Mouse (Mus musculus) ES-Bruce4 (cell line): ENCODE measurements around the gene Zswim1. TPM values are rescaled to one million over a fixed set of nuclear protein-coding genes. Genes with fewer than 3 reads are reported as not detected.

Source experiments
- H3K27ac ChIP-seq: 2 replicates; pipeline ENCODE4 v1.5.1; 2012; ENCODE audit warnings: low read length, inconsistent platforms; ENCODE audit not compliant: insufficient read depth
- H3K27me3 ChIP-seq: 2 replicates; pipeline ENCODE4 v1.6.1; 2012; ENCODE audit warnings: mild to moderate bottlenecking, low read length, inconsistent platforms; ENCODE audit not compliant: control insufficient read depth, poor library complexity, insufficient read depth, severe bottlenecking
- H3K36me3 ChIP-seq: 2 replicates; pipeline ENCODE4 v1.6.1; 2012; ENCODE audit warnings: inconsistent platforms, mild to moderate bottlenecking, low read length, moderate library complexity; ENCODE audit not compliant: control insufficient read depth, poor library complexity, insufficient read depth, severe bottlenecking
- H3K4me1 ChIP-seq: one replicate; pipeline ENCODE4 v1.8.1; 2011; ENCODE audit warnings: low read length; ENCODE audit not compliant: control insufficient read depth, insufficient read depth
- H3K4me3 ChIP-seq: 2 replicates; pipeline ENCODE4 v1.5.1; 2011; ENCODE audit warnings: low read depth, mild to moderate bottlenecking, low read length
- H3K9ac ChIP-seq: 2 replicates; pipeline ENCODE4 v1.6.1; 2012; ENCODE audit warnings: low read depth, mild to moderate bottlenecking, inconsistent platforms; ENCODE audit not compliant: poor library complexity, severe bottlenecking
- H3K9me3 ChIP-seq: replicated peaks from 2 replicates; pipeline ENCODE4 v1.6.1; 2012; ENCODE audit warnings: mild to moderate bottlenecking, low read length, inconsistent platforms; ENCODE audit not compliant: control insufficient read depth, poor library complexity, insufficient read depth, severe bottlenecking
- CTCF ChIP-seq: IDR thresholded peaks from one replicate; pipeline ENCODE4 v1.8.1; 2011; ENCODE audit warnings: low read depth, low read length
- EP300 ChIP-seq: IDR thresholded peaks from 2 replicates; pipeline ENCODE4 v1.6.1; 2011; ENCODE audit warnings: low read depth, low read length; ENCODE audit not compliant: insufficient read depth
- POLR2A ChIP-seq: IDR thresholded peaks from one replicate; pipeline ENCODE4 v1.8.1; 2011; ENCODE audit warnings: low read length; ENCODE audit not compliant: insufficient read depth
- polyA plus RNA-seq: library from polyadenylated mRNA; stranded (reverse); fragments of >200 nt; gene quantifications from 2 replicates; pipeline ENCODE4 v1.2.4, GENCODE M21; 2011; ENCODE audit warnings: low read depth; ENCODE audit not compliant: missing spikeins, insufficient read depth, insufficient read length

The Zswim1 gene
- polyA plus RNA-seq, 1 experiment, result 39.5 TPM

GRCm38 (mm10) chr2:164790451-164790850 is 32.0 kb upstream of the Zswim1 start:
- peaks cover 13% of the 10 kb centered on the region for H3K4me1 ChIP-seq
- TF ChIP-seq EP300 (no peak), CTCF (no peak), POLR2A (no peak)
- H3K27me3 ChIP-seq, result no peaks in the 10 kb centered on the region
- no peak overlapping the region for H3K9ac ChIP-seq
- H3K9me3 ChIP-seq, result no peaks in the 10 kb centered on the region
- H3K4me3 ChIP-seq, result no peak overlapping the region
- H3K27ac ChIP-seq, result no peak overlapping the region
- H3K36me3 ChIP-seq, result no peaks in the 10 kb centered on the region; the same call in 1 of the 2 replicates

- no peaks in the 10 kb centered on the region for H3K27me3 ChIP-seq
- TF ChIP-seq POLR2A, result no peak
- no peak for TF ChIP-seq CTCF
- no peak for TF ChIP-seq EP300
- H3K27ac ChIP-seq, result no peak overlapping the region
- peaks cover 5% of the 10 kb centered on the region; the same call in 1 of the 2 replicates for H3K36me3 ChIP-seq
- H3K4me1 ChIP-seq, result peaks cover 13% of the 10 kb centered on the region
- H3K9ac ChIP-seq, result no peak overlapping the region
- H3K4me3 ChIP-seq, result no peak overlapping the region
- no peaks in the 10 kb centered on the region for H3K9me3 ChIP-seq
These were observed 30.6 kb upstream of the Zswim1 start for GRCm38 (mm10) chr2:164791841-164792261.

- H3K9ac ChIP-seq, result no peak overlapping the region
- no peak for TF ChIP-seq EP300
- no peak for TF ChIP-seq CTCF
- no peak for TF ChIP-seq POLR2A
- peaks cover 13% of the 10 kb centered on the region for H3K4me1 ChIP-seq
- no peaks in the 10 kb centered on the region for H3K9me3 ChIP-seq
- no peak overlapping the region for H3K27ac ChIP-seq
- no peak overlapping the region for H3K4me3 ChIP-seq
- H3K27me3 ChIP-seq, result no peaks in the 10 kb centered on the region
- H3K36me3 ChIP-seq, result peaks cover 8% of the 10 kb centered on the region
These were observed 29.9 kb upstream of the Zswim1 start for GRCm38 (mm10) chr2:164792400-164793190.

GRCm38 (mm10) chr2:164793236-164793635 is 29.2 kb upstream of the Zswim1 start:
- H3K9me3 ChIP-seq, result no peaks in the 10 kb centered on the region
- H3K27me3 ChIP-seq, result no peaks in the 10 kb centered on the region
- H3K9ac ChIP-seq, result no peak overlapping the region
- H3K36me3 ChIP-seq, result peaks cover 12% of the 10 kb centered on the region
- H3K27ac ChIP-seq, result peak overlapping the region; percentile 10; the same call in 1 of the 2 replicates
- no peak for TF ChIP-seq POLR2A
- TF ChIP-seq CTCF, result peak; percentile 55
- peaks cover 12% of the 10 kb centered on the region for H3K4me1 ChIP-seq
- no peak overlapping the region for H3K4me3 ChIP-seq

GRCm38 (mm10) chr2:164793772-164794171 is 28.7 kb upstream of the Zswim1 start:
- peak overlapping the region; percentile 10; the same call in 1 of the 2 replicates for H3K27ac ChIP-seq
- peaks cover 13% of the 10 kb centered on the region for H3K36me3 ChIP-seq
- peaks cover 7% of the 10 kb centered on the region for H3K4me1 ChIP-seq
- no peaks in the 10 kb centered on the region for H3K27me3 ChIP-seq
- no peak overlapping the region for H3K9ac ChIP-seq
- no peak overlapping the region for H3K4me3 ChIP-seq
- TF ChIP-seq POLR2A (no peak), EP300 (no peak), CTCF (no peak)
- no peaks in the 10 kb centered on the region for H3K9me3 ChIP-seq

GRCm38 (mm10) chr2:164794293-164794692 is 28.2 kb upstream of the Zswim1 start:
- peak; percentile 93 for TF ChIP-seq CTCF
- no peak for TF ChIP-seq POLR2A
- 0 out of 2 replicates have a peak, but pooled peaks have one; percentile 17 for TF ChIP-seq EP300
- no peak overlapping the region for H3K4me3 ChIP-seq
- no peak overlapping the region for H3K27ac ChIP-seq
- H3K4me1 ChIP-seq, result peaks cover 3% of the 10 kb centered on the region
- H3K36me3 ChIP-seq, result peaks cover 13% of the 10 kb centered on the region
- H3K27me3 ChIP-seq, result no peaks in the 10 kb centered on the region
- H3K9ac ChIP-seq, result no peak overlapping the region
- H3K9me3 ChIP-seq, result no peaks in the 10 kb centered on the region
